Mouse (Mus musculus): ENCODE results near the gene Ddn.

DNA sequence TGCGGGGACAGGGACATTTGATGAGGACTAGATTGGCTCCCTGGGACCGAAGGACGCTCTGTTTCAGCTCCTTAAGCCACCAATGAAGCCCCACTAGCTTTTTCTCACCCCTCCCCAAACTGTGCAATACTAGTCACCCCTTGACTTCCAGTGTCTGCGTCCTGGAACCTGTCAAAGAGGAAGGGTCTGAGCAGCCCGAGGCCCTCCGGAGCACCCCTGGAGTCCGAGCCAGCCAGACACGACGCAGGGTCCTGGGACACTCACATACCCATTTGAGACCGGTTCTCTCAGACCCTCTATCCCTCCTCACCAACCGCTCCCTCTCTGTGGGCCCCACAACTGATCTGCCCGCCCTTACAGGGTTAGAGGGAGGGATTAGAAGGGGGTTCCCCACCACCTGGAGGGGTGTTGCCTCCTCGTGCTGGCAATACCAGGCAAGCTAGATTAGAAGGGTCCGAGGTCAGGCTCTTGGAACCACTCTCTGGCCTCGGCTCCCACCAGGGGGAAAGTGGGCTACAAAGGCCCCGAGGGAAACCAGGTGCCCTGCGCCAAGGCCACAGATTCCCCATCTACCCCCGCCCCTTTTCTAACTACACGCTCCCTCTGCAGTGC, 32.2 kb downstream of the Ddn start:
- no peak for TF ChIP-seq POLR2A (IDR thresholded peaks at IDR 0.05; ENCODE audit: borderline replicate concordance, insufficient read depth, low read length)
- no peak for TF ChIP-seq CTCF (IDR thresholded peaks at IDR 0.05; ENCODE audit: borderline replicate concordance, insufficient read depth, low read depth, low read length)
